Mouse (Mus musculus): ENCODE data around the gene Gm21972. TPM values are rescaled to one million over a fixed set of nuclear protein-coding genes. Genes with fewer than 3 reads are reported as not detected.

Gene Gm21972
- polyA plus RNA-seq, 1 experiment from 2014 or later = not detected

DNA sequence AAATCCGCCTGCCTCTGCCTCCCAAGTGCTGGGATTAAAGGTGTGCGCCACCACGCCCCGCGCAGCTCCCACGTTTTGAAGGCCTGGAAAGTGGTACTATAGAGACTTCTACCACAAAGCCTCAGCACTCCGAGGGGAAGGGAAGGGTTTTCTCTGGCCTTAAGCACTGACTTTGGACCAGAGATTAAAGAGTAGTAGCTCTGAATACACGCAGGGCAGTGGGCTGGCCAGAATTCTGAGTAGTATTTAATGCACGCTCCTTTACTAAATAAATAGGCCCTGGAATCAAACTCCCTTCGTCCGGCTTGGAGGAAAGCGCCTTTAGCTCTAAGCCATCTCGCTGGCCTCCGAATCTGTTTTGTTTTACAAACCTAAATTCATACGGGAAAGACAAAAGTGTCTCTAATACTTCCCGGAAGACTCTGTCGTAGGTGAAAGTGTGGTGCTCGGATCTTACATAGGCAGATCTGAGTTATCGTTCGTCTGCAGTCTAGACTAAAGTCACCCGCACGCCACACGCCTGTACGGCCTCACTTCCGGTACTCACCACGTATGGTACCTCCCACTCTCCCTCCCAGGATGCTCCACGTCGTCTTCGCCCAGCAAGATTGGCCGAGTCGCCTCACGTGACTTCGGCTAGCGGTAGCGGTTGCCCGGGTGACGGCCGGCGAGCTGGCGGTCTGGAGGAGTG lies 20.8 kb downstream of the Gm21972 start, which contains the start of gene Armc9:
Armc9 (plus strand) TSS at position 648 of the 691 bp plus-strand sequence.
- Histone ChIP-seq H3K4me2 (ENCODE audit: low read depth, low read length, severe bottlenecking) (peak within 1 kb of the TSS; percentile 68), H3K27me3 (ENCODE audit: control insufficient read depth, insufficient read depth, low read length) (no peaks in the 10 kb centered on the region), H3K4me3 (ENCODE audit: low read depth, low read length) (peak within 1 kb of the TSS; percentile 81), H3K9me3 (ENCODE audit: control insufficient read depth, low read length) (no peaks in the 10 kb centered on the region), H3K27ac (ENCODE audit: low read depth, low read length) (peak within 1 kb of the TSS; percentile 34; the same call in 1 of the 2 replicates), H3K9ac (ENCODE audit: low read length) (peak within 1 kb of the TSS; percentile 73), H3K36me3 (ENCODE audit: control insufficient read depth, insufficient read depth, low read length) (no peaks in the 10 kb centered on the region), H3K4me1 (replicated peaks; ENCODE audit: control insufficient read depth, insufficient read depth, low read length) (peaks cover 6% of the 10 kb centered on the region; the same call in 1 of the 2 replicates)
- WGBS = 3% methylated on average over 40 of the region's 40 CpGs
- ATAC-seq (replicated peaks; ENCODE audit: low FRiP score) = peak; percentile 100
- peak; percentile 96 for DNase-seq (ENCODE audit: low spot score)

DNA sequence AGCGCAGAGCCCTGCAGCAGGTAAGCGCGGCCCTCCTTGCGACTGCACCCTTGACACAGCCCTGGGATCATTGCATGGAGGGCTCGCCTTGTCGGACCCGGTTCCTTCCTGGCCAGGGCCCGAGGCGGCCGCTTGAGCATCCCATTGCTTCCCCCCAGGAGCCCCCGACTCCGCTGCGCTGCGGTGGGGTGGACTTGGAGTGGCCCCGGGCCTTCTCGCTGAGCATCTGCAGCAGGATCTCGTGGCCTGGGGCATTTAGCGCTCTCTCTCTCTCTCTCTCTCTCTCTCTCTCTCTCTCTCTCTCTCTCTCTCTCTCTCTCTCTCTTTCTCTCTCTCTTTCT lies 21.4 kb downstream of the Gm21972 start:
- no peaks in the 10 kb centered on the region for H3K9me3 ChIP-seq (ENCODE audit: control insufficient read depth, low read length)
- peak overlapping the region; percentile 81 for H3K4me3 ChIP-seq (ENCODE audit: low read depth, low read length)
- no peak overlapping the region for H3K27ac ChIP-seq (ENCODE audit: low read depth, low read length)
- H3K36me3 ChIP-seq (ENCODE audit: control insufficient read depth, insufficient read depth, low read length) = no peaks in the 10 kb centered on the region
- peak overlapping the region; percentile 73 for H3K9ac ChIP-seq (ENCODE audit: low read length)
- ATAC-seq (replicated peaks; ENCODE audit: low FRiP score) (no peak), DNase-seq (ENCODE audit: low spot score) (no peak)
- peak overlapping the region; percentile 68 for H3K4me2 ChIP-seq (ENCODE audit: low read depth, low read length, severe bottlenecking)
- no peaks in the 10 kb centered on the region for H3K27me3 ChIP-seq (ENCODE audit: control insufficient read depth, insufficient read depth, low read length)
- H3K4me1 ChIP-seq (replicated peaks; ENCODE audit: control insufficient read depth, insufficient read depth, low read length) = peaks cover 6% of the 10 kb centered on the region; the same call in 1 of the 2 replicates
- WGBS = under 1% methylated on average over 16 of the region's 18 CpGs

DNA sequence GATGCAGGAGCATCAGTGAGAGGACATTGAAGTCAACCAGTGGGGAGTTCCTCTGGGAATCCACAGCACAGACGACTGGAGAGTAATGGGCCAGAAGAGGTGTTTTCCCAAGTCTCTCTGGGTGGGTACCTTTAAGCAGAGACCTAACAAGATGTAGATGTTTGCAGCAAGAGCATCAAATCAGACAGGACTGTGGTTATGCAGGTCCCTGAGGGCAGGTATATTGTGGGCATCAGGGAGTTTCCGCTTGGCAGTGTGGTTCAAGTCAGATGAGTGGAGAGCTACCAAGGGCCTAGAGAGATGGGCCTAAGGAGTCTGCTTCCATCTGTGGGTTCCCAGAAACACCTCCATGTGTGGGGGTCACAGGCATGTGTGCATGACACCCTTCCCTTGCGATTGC lies 22.6 kb downstream of the Gm21972 start:
- H3K4me3 ChIP-seq (ENCODE audit: low read depth, low read length) = no peak overlapping the region
- no peaks in the 10 kb centered on the region for H3K27me3 ChIP-seq (ENCODE audit: control insufficient read depth, insufficient read depth, low read length)
- no peak overlapping the region for H3K4me2 ChIP-seq (ENCODE audit: low read depth, low read length, severe bottlenecking)
- ATAC-seq (replicated peaks; ENCODE audit: low FRiP score) (no peak), DNase-seq (ENCODE audit: low spot score) (no peak)
- whole genome bisulfite sequencing = 85% methylated on average over 3 of the region's 3 CpGs
- H3K27ac ChIP-seq (ENCODE audit: low read depth, low read length) = no peak overlapping the region
- H3K9me3 ChIP-seq (ENCODE audit: control insufficient read depth, low read length) = no peaks in the 10 kb centered on the region
- peaks cover 6% of the 10 kb centered on the region; the same call in 1 of the 2 replicates for H3K4me1 ChIP-seq (replicated peaks; ENCODE audit: control insufficient read depth, insufficient read depth, low read length)
- H3K36me3 ChIP-seq (ENCODE audit: control insufficient read depth, insufficient read depth, low read length) = no peaks in the 10 kb centered on the region
- no peak overlapping the region for H3K9ac ChIP-seq (ENCODE audit: low read length)

DNA sequence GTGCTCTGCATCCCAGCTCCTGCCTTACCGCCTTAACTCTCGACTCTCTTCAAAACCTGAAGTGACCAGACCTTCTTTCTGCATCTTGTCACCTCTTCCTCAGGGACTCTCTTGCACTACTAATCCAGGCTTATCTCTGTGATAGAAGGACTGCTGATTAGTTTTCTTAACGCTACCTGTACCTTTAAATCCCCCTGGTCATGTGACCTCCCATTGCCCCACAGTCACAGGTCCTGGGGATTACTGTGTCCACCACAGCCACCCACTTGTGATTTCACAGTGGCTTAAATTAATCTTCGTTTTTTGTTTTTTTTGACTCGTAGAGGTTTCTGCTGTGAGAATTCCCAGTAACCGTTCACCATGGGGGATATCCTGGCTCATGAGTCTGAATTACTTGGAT lies 23.2 kb downstream of the Gm21972 start:
- H3K36me3 ChIP-seq (ENCODE audit: control insufficient read depth, insufficient read depth, low read length) = no peaks in the 10 kb centered on the region
- no peak for ATAC-seq (replicated peaks; ENCODE audit: low FRiP score)
- H3K9ac ChIP-seq (ENCODE audit: low read length) = no peak overlapping the region
- H3K4me2 ChIP-seq (ENCODE audit: low read depth, low read length, severe bottlenecking) = no peak overlapping the region
- H3K4me3 ChIP-seq (ENCODE audit: low read depth, low read length) = no peak overlapping the region
- H3K27ac ChIP-seq (ENCODE audit: low read depth, low read length) = no peak overlapping the region
- no peaks in the 10 kb centered on the region for H3K27me3 ChIP-seq (ENCODE audit: control insufficient read depth, insufficient read depth, low read length)
- no peaks in the 10 kb centered on the region for H3K9me3 ChIP-seq (ENCODE audit: control insufficient read depth, low read length)
- WGBS = 85% methylated on average over 6 of the region's 6 CpGs
- peaks cover 6% of the 10 kb centered on the region; the same call in 1 of the 2 replicates for H3K4me1 ChIP-seq (replicated peaks; ENCODE audit: control insufficient read depth, insufficient read depth, low read length)
- DNase-seq (ENCODE audit: low spot score) = no peak

DNA sequence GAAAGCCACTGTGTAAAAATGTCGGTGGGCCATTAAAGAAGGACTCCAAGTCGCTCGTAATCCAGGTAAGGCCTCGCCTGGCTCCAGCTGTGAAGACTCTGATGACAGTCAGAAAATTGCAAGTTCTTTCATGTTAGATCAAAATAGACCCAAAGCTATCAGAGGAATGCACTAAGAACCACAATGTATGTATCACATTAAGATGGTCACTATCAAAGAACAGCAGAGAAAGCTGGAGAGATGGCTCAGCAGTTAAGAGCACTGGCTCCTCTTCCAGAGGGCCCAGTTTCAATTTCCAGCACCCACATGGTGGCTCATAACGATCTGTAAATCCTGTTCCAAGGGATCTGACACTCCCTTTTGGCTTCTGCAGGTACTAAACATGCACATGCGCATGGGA lies 26.6 kb downstream of the Gm21972 start:
- no peak overlapping the region for H3K4me3 ChIP-seq (ENCODE audit: low read depth, low read length)
- H3K27me3 ChIP-seq (ENCODE audit: control insufficient read depth, insufficient read depth, low read length) = no peaks in the 10 kb centered on the region
- 93% methylated on average over 6 of the region's 6 CpGs for WGBS
- no peak overlapping the region for H3K9ac ChIP-seq (ENCODE audit: low read length)
- DNase-seq (ENCODE audit: low spot score) (no peak), ATAC-seq (replicated peaks; ENCODE audit: low FRiP score) (no peak)
- H3K27ac ChIP-seq (ENCODE audit: low read depth, low read length) = no peak overlapping the region
- no peak overlapping the region for H3K4me2 ChIP-seq (ENCODE audit: low read depth, low read length, severe bottlenecking)
- H3K36me3 ChIP-seq (ENCODE audit: control insufficient read depth, insufficient read depth, low read length) = no peaks in the 10 kb centered on the region
- H3K4me1 ChIP-seq (replicated peaks; ENCODE audit: control insufficient read depth, insufficient read depth, low read length) = peaks cover 6% of the 10 kb centered on the region; the same call in 1 of the 2 replicates
- H3K9me3 ChIP-seq (ENCODE audit: control insufficient read depth, low read length) = no peaks in the 10 kb centered on the region

DNA sequence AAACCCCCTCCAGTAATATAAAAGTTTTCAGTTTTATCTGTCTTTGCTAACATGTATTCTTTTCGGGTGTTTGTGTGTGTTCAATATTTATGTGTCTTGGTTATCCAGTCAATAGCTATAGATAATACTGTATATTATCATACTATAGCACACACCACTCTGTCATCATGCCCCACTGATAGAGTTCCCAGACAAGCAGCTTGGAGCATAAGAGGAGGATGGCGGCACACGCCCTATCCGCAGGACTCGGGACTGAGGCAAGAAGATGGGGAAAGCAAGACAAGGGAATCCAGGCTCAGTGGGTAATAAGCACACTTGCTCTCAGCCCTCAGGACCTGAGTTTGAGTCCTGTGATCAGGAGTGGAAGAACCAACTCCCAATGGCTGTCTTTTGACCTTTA lies 27.0 kb downstream of the Gm21972 start:
- no peaks in the 10 kb centered on the region for H3K36me3 ChIP-seq (ENCODE audit: control insufficient read depth, insufficient read depth, low read length)
- 96% methylated on average over 5 of the region's 5 CpGs for WGBS
- H3K9me3 ChIP-seq (ENCODE audit: control insufficient read depth, low read length) = no peaks in the 10 kb centered on the region
- H3K4me1 ChIP-seq (replicated peaks; ENCODE audit: control insufficient read depth, insufficient read depth, low read length) = peaks cover 2% of the 10 kb centered on the region; the same call in 1 of the 2 replicates
- H3K27me3 ChIP-seq (ENCODE audit: control insufficient read depth, insufficient read depth, low read length) = no peaks in the 10 kb centered on the region
- H3K27ac ChIP-seq (ENCODE audit: low read depth, low read length) = no peak overlapping the region
- no peak overlapping the region for H3K4me2 ChIP-seq (ENCODE audit: low read depth, low read length, severe bottlenecking)
- ATAC-seq (replicated peaks; ENCODE audit: low FRiP score) (no peak), DNase-seq (ENCODE audit: low spot score) (no peak)
- no peak overlapping the region for H3K9ac ChIP-seq (ENCODE audit: low read length)
- no peak overlapping the region for H3K4me3 ChIP-seq (ENCODE audit: low read depth, low read length)

DNA sequence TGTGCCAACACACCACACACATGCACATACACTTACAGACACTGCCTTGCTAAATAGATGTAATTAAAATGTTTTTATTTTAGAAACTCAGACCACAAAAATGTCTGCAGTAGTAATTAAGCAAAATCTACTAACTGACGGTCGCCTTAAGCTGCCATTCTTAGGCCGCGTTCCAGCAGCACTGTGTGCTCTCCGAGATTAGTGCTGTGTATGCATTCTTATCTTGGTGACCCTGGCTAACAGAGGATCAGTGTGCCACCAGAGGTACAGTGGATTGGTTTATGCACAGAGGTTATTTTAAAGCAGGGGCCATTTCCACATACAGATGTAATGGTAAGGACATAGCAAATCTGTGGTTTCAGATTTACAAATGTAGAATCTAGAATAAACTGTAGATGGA lies 27.6 kb downstream of the Gm21972 start:
- Histone ChIP-seq H3K4me1 (replicated peaks; ENCODE audit: control insufficient read depth, insufficient read depth, low read length) (no peaks in the 10 kb centered on the region), H3K36me3 (ENCODE audit: control insufficient read depth, insufficient read depth, low read length) (no peaks in the 10 kb centered on the region), H3K27me3 (ENCODE audit: control insufficient read depth, insufficient read depth, low read length) (no peaks in the 10 kb centered on the region), H3K4me3 (ENCODE audit: low read depth, low read length) (no peak overlapping the region), H3K9me3 (ENCODE audit: control insufficient read depth, low read length) (no peaks in the 10 kb centered on the region), H3K9ac (ENCODE audit: low read length) (no peak overlapping the region), H3K27ac (ENCODE audit: low read depth, low read length) (no peak overlapping the region), H3K4me2 (ENCODE audit: low read depth, low read length, severe bottlenecking) (no peak overlapping the region)
- no peak for DNase-seq (ENCODE audit: low spot score)
- ATAC-seq (replicated peaks; ENCODE audit: low FRiP score) = no peak
- WGBS = 96% methylated on average over 5 of the region's 5 CpGs

DNA sequence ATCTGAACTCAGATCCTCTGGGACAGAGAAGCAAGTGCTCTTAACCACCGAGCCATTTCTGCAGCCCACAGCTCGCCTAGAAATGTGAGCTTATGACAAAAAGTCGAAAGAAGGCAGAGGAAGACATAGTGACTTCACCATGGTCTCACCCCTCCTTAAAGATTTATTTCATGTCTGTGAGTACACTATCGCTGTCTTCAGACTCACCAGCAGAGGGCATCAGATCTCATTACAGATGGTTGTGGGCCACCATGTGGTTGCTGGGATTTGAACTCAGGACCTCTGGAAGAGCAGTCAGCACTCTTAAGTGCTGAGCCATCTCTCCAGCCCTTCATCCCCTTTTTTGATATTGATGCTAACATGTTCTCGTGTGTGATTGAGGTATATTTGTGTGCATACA lies 41.2 kb downstream of the Gm21972 start:
- H3K27me3 ChIP-seq (ENCODE audit: control insufficient read depth, insufficient read depth, low read length) = no peaks in the 10 kb centered on the region
- no peaks in the 10 kb centered on the region for H3K9me3 ChIP-seq (ENCODE audit: control insufficient read depth, low read length)
- H3K4me1 ChIP-seq (replicated peaks; ENCODE audit: control insufficient read depth, insufficient read depth, low read length) = no peaks in the 10 kb centered on the region
- ATAC-seq (replicated peaks; ENCODE audit: low FRiP score) (no peak), DNase-seq (ENCODE audit: low spot score) (no peak)
- no peak overlapping the region for H3K27ac ChIP-seq (ENCODE audit: low read depth, low read length)
- H3K4me2 ChIP-seq (ENCODE audit: low read depth, low read length, severe bottlenecking) = no peak overlapping the region
- H3K4me3 ChIP-seq (ENCODE audit: low read depth, low read length) = no peak overlapping the region
- WGBS = 90% methylated on average over 5 of the region's 5 CpGs
- H3K9ac ChIP-seq (ENCODE audit: low read length) = no peak overlapping the region
- no peaks in the 10 kb centered on the region for H3K36me3 ChIP-seq (ENCODE audit: control insufficient read depth, insufficient read depth, low read length)

DNA sequence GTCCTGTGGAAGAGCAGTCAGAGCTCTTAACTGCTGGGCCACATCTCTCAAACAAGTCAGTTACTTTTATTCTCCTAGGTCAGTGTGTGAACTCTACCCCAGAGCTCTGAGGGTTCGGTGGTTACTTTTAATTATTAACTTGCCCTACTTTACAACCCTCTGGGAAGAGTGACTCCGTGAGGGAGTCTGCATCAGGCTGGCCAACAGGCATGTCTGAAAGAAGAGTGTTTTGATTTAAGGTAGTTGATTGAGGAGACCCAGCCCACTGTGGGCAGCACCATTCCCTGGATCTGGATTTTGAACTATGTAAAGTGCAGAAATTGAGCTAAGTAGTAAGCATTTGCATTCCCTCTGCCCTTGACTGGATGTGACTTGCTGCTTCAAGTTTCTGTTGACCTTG lies 42.6 kb downstream of the Gm21972 start:
- DNase-seq (ENCODE audit: low spot score) (no peak), ATAC-seq (replicated peaks; ENCODE audit: low FRiP score) (no peak)
- H3K36me3 ChIP-seq (ENCODE audit: control insufficient read depth, insufficient read depth, low read length) = no peaks in the 10 kb centered on the region
- no peak overlapping the region for H3K27ac ChIP-seq (ENCODE audit: low read depth, low read length)
- H3K9ac ChIP-seq (ENCODE audit: low read length) = no peak overlapping the region
- WGBS = 97% methylated on average over 2 of the region's 2 CpGs
- no peak overlapping the region for H3K4me3 ChIP-seq (ENCODE audit: low read depth, low read length)
- no peaks in the 10 kb centered on the region for H3K27me3 ChIP-seq (ENCODE audit: control insufficient read depth, insufficient read depth, low read length)
- H3K4me2 ChIP-seq (ENCODE audit: low read depth, low read length, severe bottlenecking) = no peak overlapping the region
- no peaks in the 10 kb centered on the region for H3K4me1 ChIP-seq (replicated peaks; ENCODE audit: control insufficient read depth, insufficient read depth, low read length)
- no peaks in the 10 kb centered on the region for H3K9me3 ChIP-seq (ENCODE audit: control insufficient read depth, low read length)
